Mouse (Mus musculus) cerebellum, adult 9-11 months (tissue): ENCODE results near the gene Tacc2.
A peak's percentile ranks its signal among the peaks of the same experiment; 100 is the strongest.
"Not testable (repeated sequence)": the region's sequence is repeated elsewhere in the genome, so short reads cannot be mapped to it uniquely, and the experiment has no call there.

ENCODE experiments used
- DNase-seq: peaks from one replicate; pipeline ENCODE4 v3.0.0; 2022

Gene Tacc2

GRCm38 (mm10) chr7:130657751-130658150 lies 80.5 kb downstream of the Tacc2 start:
- DNase-seq = no peak

GRCm38 (mm10) chr7:130659129-130659528 lies 81.9 kb downstream of the Tacc2 start:
- no peak for DNase-seq

GRCm38 (mm10) chr7:130662250-130662649 lies 85.0 kb downstream of the Tacc2 start:
- no peak for DNase-seq

GRCm38 (mm10) chr7:130662869-130663268 lies 85.6 kb downstream of the Tacc2 start:
- no peak for DNase-seq

- DNase-seq = no peak
Observed at GRCm38 (mm10) chr7:130664037-130664436, 86.8 kb downstream of the Tacc2 start.

- no peak for DNase-seq
Observed at GRCm38 (mm10) chr7:130664629-130665028, 87.4 kb downstream of the Tacc2 start.

GRCm38 (mm10) chr7:130665358-130665757 lies 88.1 kb downstream of the Tacc2 start:
- no peak for DNase-seq

- not testable (repeated sequence) for DNase-seq
Observed at GRCm38 (mm10) chr7:130668013-130668412, 90.8 kb downstream of the Tacc2 start.

- DNase-seq = no peak
Observed at GRCm38 (mm10) chr7:130668729-130669281, 91.6 kb downstream of the Tacc2 start.

- no peak for DNase-seq
Observed at GRCm38 (mm10) chr7:130669370-130669881, 92.2 kb downstream of the Tacc2 start.

GRCm38 (mm10) chr7:130670358-130670757 lies 93.1 kb downstream of the Tacc2 start:
- no peak for DNase-seq

- DNase-seq = no peak
Observed at GRCm38 (mm10) chr7:130671301-130671700, 94.1 kb downstream of the Tacc2 start.

GRCm38 (mm10) chr7:130673169-130674033 lies 96.2 kb downstream of the Tacc2 start:
- peak; percentile 67 for DNase-seq

- DNase-seq = no peak
Observed at GRCm38 (mm10) chr7:130674526-130674925, 97.3 kb downstream of the Tacc2 start.

GRCm38 (mm10) chr7:130676885-130677540 lies 99.8 kb downstream of the Tacc2 start:
- no peak for DNase-seq

GRCm38 (mm10) chr7:130677541-130678274 lies 100.5 kb downstream of the Tacc2 start:
- DNase-seq = no peak

- no peak for DNase-seq
Observed at GRCm38 (mm10) chr7:130678414-130678813, 101.2 kb downstream of the Tacc2 start.

- DNase-seq = peak; percentile 80
Observed at GRCm38 (mm10) chr7:130681798-130682197, 104.6 kb downstream of the Tacc2 start.

- DNase-seq = no peak
Observed at GRCm38 (mm10) chr7:130688601-130689000, 111.4 kb downstream of the Tacc2 start.

GRCm38 (mm10) chr7:130690869-130691268 lies 113.6 kb downstream of the Tacc2 start:
- no peak for DNase-seq

- no peak for DNase-seq
Observed at GRCm38 (mm10) chr7:130691931-130692330, 114.7 kb downstream of the Tacc2 start.

- peak; percentile 85 for DNase-seq
Observed at GRCm38 (mm10) chr7:130692392-130692942, 115.2 kb downstream of the Tacc2 start.
